Comparison of ENCODE assay signal across 12 mouse cellular contexts in genomic region chr15:81943176-81943749, GRCm38 (mm10). TPM values are rescaled to one million over a fixed set of nuclear protein-coding genes. Genes with fewer than 3 reads are reported as not detected.
DNase-seq lines count a peak whose midpoint lies in the region; ATAC-seq lines count a peak whose summit lies in the region.
"Had no signal": no experiment of that assay in that cellular context is flagged by ENCODE, and none has a peak within 500 bp of the region (broad histone marks: within the 10 kb centered on the region; RNA-seq: fewer than 3 reads in every experiment).

No protein-coding gene starts in this region.

- H3K4me2 ChIP-seq in kidney, embryonic 16.5 days (replicated peaks; ENCODE audit: low read depth, low read length) = peak overlapping the region; percentile 14
- H3K4me2 ChIP-seq in embryonic facial prominence, embryonic 15.5 days (replicated peaks) = no peak overlapping the region
- no peak overlapping the region for H3K4me2 ChIP-seq in limb, embryonic 13.5 days (replicated peaks)

- H3K27ac ChIP-seq in kidney, embryonic 16.5 days (ENCODE audit: low read length) = 0 out of 2 replicates have a peak overlapping the region, but pooled peaks have one; percentile 34
- no peak overlapping the region for H3K27ac ChIP-seq in embryonic facial prominence, embryonic 15.5 days (replicated peaks)
- H3K27ac ChIP-seq in limb, embryonic 13.5 days = no peak overlapping the region
- H3K27ac ChIP-seq: stomach, postnatal 0 days had no signal

- no peaks in the 10 kb centered on the region; the same call in none of the 2 replicates for H3K36me3 ChIP-seq in kidney, embryonic 16.5 days (ENCODE audit: insufficient read depth, low read length)
- no peaks in the 10 kb centered on the region for H3K36me3 ChIP-seq in embryonic facial prominence, embryonic 15.5 days
- no peaks in the 10 kb centered on the region; the same call in 1 of the 2 replicates for H3K36me3 ChIP-seq in limb, embryonic 13.5 days

- no peaks in the 10 kb centered on the region for H3K27me3 ChIP-seq in kidney, embryonic 16.5 days (ENCODE audit: insufficient read depth, low read length)
- no peaks in the 10 kb centered on the region for H3K27me3 ChIP-seq in embryonic facial prominence, embryonic 15.5 days
- H3K27me3 ChIP-seq in limb, embryonic 13.5 days = no peaks in the 10 kb centered on the region

- no peak overlapping the region for H3K4me3 ChIP-seq in kidney, embryonic 16.5 days (ENCODE audit: low read length)
- no peak overlapping the region for H3K4me3 ChIP-seq in embryonic facial prominence, embryonic 15.5 days (replicated peaks)
- no peak overlapping the region for H3K4me3 ChIP-seq in limb, embryonic 13.5 days

- H3K4me1 ChIP-seq in kidney, embryonic 16.5 days (ENCODE audit: insufficient read depth, low read length) = peaks cover 14% of the 10 kb centered on the region
- H3K4me1 ChIP-seq in embryonic facial prominence, embryonic 15.5 days = peaks cover 4% of the 10 kb centered on the region
- peaks cover 10% of the 10 kb centered on the region for H3K4me1 ChIP-seq in limb, embryonic 13.5 days

- ATAC-seq in kidney, embryonic 16.5 days (ENCODE audit: low FRiP score, low TSS enrichment) = peak; percentile 58
- ATAC-seq in embryonic facial prominence, embryonic 15.5 days (ENCODE audit: insufficient number of reproducible peaks, low FRiP score, low TSS enrichment, low read depth) = peak; percentile 15; the same call in 1 of the 2 replicates
- 0 out of 2 replicates have a peak, but pooled peaks have one; percentile 29 for ATAC-seq in limb, embryonic 13.5 days (ENCODE audit: low FRiP score, low read depth)

- H3K9ac ChIP-seq in kidney, embryonic 16.5 days (replicated peaks; ENCODE audit: low read length) = 0 out of 2 replicates have a peak overlapping the region, but pooled peaks have one; percentile 22
- no peak overlapping the region for H3K9ac ChIP-seq in embryonic facial prominence, embryonic 15.5 days
- no peak overlapping the region for H3K9ac ChIP-seq in limb, embryonic 13.5 days

- DNase-seq in kidney, adult 11 months = no peak
- peak; percentile 74 for DNase-seq in retina, embryonic 14.5 days (ENCODE audit: low spot score)
- no peak for DNase-seq in urinary bladder, postnatal 10 days (ENCODE audit: low spot score)
- no peak for DNase-seq in urinary bladder, postnatal 4 days (ENCODE audit: low spot score in 2 of 2)
- no peak for DNase-seq in right cerebral cortex, postnatal 25 days
- DNase-seq: heart, postnatal 10 days; kidney, adult 9 months; lung, adult 2 months had no signal

- H3K9me3 ChIP-seq in kidney, embryonic 16.5 days (ENCODE audit: low read length) = no peaks in the 10 kb centered on the region
- H3K9me3 ChIP-seq in embryonic facial prominence, embryonic 15.5 days (replicated peaks) = no peaks in the 10 kb centered on the region
- no peaks in the 10 kb centered on the region for H3K9me3 ChIP-seq in limb, embryonic 13.5 days

- WGBS in kidney, embryonic 16.5 days = 17% methylated on average over 9 of the region's 9 CpGs
- WGBS in embryonic facial prominence, embryonic 15.5 days = 10% methylated on average over 9 of the region's 9 CpGs
- 13% methylated on average over 9 of the region's 9 CpGs for WGBS in limb, embryonic 13.5 days

RNA-seq across cellular contexts. Expression of gene Csdc2, which starts 6.7 kb away (rescaled TPM):
- 35.2 and 38.1 TPM in 2 replicates for polyA plus RNA-seq in kidney, embryonic 16.5 days (2015; fragmentation: Nextera tagmentation; extraction: Ambion mirVana)
- 17.5 and 19.3 TPM in 2 replicates for polyA plus RNA-seq in embryonic facial prominence, embryonic 15.5 days (2015; fragmentation: Nextera tagmentation; extraction: Ambion mirVana)
- polyA plus RNA-seq in limb, embryonic 13.5 days (2015; fragmentation: Nextera tagmentation; extraction: Ambion mirVana) = 13.4 and 15.0 TPM in 2 replicates

RNA-seq across cellular contexts. Expression of gene Polr3h, which starts 17.2 kb away (rescaled TPM):
- polyA plus RNA-seq in kidney, embryonic 16.5 days (2015; fragmentation: Nextera tagmentation; extraction: Ambion mirVana) = 95.5 and 98.5 TPM in 2 replicates
- polyA plus RNA-seq in embryonic facial prominence, embryonic 15.5 days (2015; fragmentation: Nextera tagmentation; extraction: Ambion mirVana) = 64.2 and 65.3 TPM in 2 replicates
- 56.9 and 57.9 TPM in 2 replicates for polyA plus RNA-seq in limb, embryonic 13.5 days (2015; fragmentation: Nextera tagmentation; extraction: Ambion mirVana)

RNA-seq across cellular contexts. Expression of gene Pmm1, which starts 17.5 kb away (rescaled TPM):
- 33.6 and 37.3 TPM in 2 replicates for polyA plus RNA-seq in kidney, embryonic 16.5 days (2015; fragmentation: Nextera tagmentation; extraction: Ambion mirVana)
- 35.9 and 39.6 TPM in 2 replicates for polyA plus RNA-seq in embryonic facial prominence, embryonic 15.5 days (2015; fragmentation: Nextera tagmentation; extraction: Ambion mirVana)
- polyA plus RNA-seq in limb, embryonic 13.5 days (2015; fragmentation: Nextera tagmentation; extraction: Ambion mirVana) = 26.3 and 26.8 TPM in 2 replicates

RNA-seq across cellular contexts. Expression of gene 1700029P11Rik, which starts 37.1 kb away (rescaled TPM):
- not detected in 2 replicates for polyA plus RNA-seq in kidney, embryonic 16.5 days (2015; fragmentation: Nextera tagmentation; extraction: Ambion mirVana)
- not detected in 2 replicates for polyA plus RNA-seq in embryonic facial prominence, embryonic 15.5 days (2015; fragmentation: Nextera tagmentation; extraction: Ambion mirVana)
- polyA plus RNA-seq in limb, embryonic 13.5 days (2015; fragmentation: Nextera tagmentation; extraction: Ambion mirVana) = not detected in 2 replicates
- polyA plus RNA-seq: lung, adult 2 months; stomach, postnatal 0 days had no signal

RNA-seq across cellular contexts. Expression of gene Xrcc6, which starts 44.4 kb away (rescaled TPM):
- polyA plus RNA-seq in kidney, embryonic 16.5 days (2015; fragmentation: Nextera tagmentation; extraction: Ambion mirVana) = 89.2 and 89.4 TPM in 2 replicates
- polyA plus RNA-seq in embryonic facial prominence, embryonic 15.5 days (2015; fragmentation: Nextera tagmentation; extraction: Ambion mirVana) = 75.5 and 82.1 TPM in 2 replicates
- polyA plus RNA-seq in limb, embryonic 13.5 days (2015; fragmentation: Nextera tagmentation; extraction: Ambion mirVana) = 88.5 and 92.1 TPM in 2 replicates
